Mouse (Mus musculus) left cerebral cortex, adult 2 months (tissue): ENCODE measurements around the gene Abhd10. TPM values are rescaled to one million over a fixed set of nuclear protein-coding genes. Genes with fewer than 3 reads are reported as not detected.

ENCODE experiments used
- DNase-seq, 2 experiments: peaks; one replicate each; pipeline ENCODE4 v3.0.0; 2021 to 2022; ENCODE audit warnings: low spot score in 2 of 2, mixed read lengths in 1 of 2; ENCODE audit errors: extremely low spot score in 1 of 2
- H3K27ac ChIP-seq: fragments of 200-600 bp; 2 replicates; pipeline ENCODE4 v1.8.1; 2022
- H3K4me3 ChIP-seq: fragments of 200-600 bp; 2 replicates; pipeline ENCODE4 v1.8.1; 2022
- CTCF ChIP-seq: fragments of 200-600 bp; IDR thresholded peaks from 2 replicates; pipeline ENCODE4 v1.8.1; 2022; ENCODE audit warnings: antibody characterized with exemption, mild to moderate bottlenecking, moderate library complexity
- intact Hi-C: fragments of 180-260 bp; cut with DNase I; formaldehyde crosslinking; loops from one replicate; pipeline ENCODE4 v1.15.1; 2025
- long read RNA-seq, 2 experiments: library from polyadenylated mRNA; stranded (forward); transcript quantifications; one replicate each; pipeline ENCODE4 v2.0.0; 2021; ENCODE audit warnings: borderline mapping rate in 2 of 2
- total RNA-seq, 2 experiments: library from RNA; stranded (reverse); gene quantifications; 2 replicates each; pipeline ENCODE4 v1.2.3; 2021

Gene Abhd10
- 10 to 100 TPM; 21.6 to 23.7 TPM for total RNA-seq
- long read RNA-seq, experiment 1, transcript Abhd10-201 (5 exons, 2,848 nt), result major isoform, 9 of 20 reads
- long read RNA-seq, experiment 1, partial matches to known transcripts, result 0 of 20 reads
- long read RNA-seq, experiment 1, other reads (novel, unspliced or antisense), result 11 of 20 reads
- long read RNA-seq, experiment 2, transcript Abhd10-201 (5 exons, 2,848 nt), result major isoform, 6 of 25 reads
- long read RNA-seq, experiment 2, partial matches to known transcripts, result 7 of 25 reads
- long read RNA-seq, experiment 2, other reads (novel, unspliced or antisense), result 11 of 25 reads

DNA sequence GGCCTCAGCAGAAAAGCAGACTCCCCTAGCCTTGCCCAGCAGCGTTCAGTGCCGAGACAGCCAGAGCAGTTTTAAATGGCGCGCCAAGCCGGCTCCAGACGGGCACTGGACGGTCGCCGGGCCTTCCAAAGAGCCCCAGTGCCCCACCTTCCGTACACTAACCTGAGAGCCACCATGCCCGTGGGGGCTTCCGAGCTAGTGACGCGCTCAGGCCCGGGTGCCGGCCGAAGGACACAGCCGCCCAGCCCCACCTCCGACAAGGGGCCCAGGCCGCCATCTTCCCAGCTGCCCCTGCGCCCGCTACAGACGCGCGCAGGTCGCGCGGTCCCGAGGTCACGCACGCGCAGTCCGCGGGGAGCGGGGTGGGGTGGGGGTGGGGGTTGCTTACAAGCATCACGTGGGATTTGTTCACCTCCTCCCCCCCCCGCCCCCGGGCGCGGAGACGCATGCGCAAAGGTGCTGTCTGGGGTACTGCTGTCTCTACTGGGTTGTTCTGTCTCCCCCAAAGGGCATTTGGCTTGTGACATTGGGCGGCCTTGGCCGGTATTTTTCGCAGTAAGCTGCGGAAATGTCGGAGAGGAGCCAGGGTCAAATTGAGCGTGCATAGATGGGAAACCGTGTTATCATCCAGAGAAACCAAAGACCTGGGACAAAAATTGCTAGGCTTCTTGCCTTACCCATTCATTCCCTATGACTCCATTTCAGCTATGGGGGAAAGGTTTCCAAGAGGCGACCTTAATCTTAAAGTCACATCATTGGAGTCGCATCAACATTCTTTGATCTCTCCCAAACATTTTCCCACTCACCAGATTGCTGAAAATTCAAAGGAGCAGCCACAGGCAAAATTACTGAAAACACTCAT, at the start of gene Abhd10:
Abhd10 (minus strand) TSS at position 341 of the 862 bp plus-strand sequence.
- peak within 1 kb of the TSS; percentile 96 for H3K27ac ChIP-seq
- peak within 1 kb of the TSS; percentile 88 for H3K4me3 ChIP-seq
- intact Hi-C loops, result no loop called here
- no peak for TF ChIP-seq CTCF
- peak; percentile 95 to 96 for DNase-seq

- Histone ChIP-seq H3K27ac (no peak overlapping the region), H3K4me3 (no peak overlapping the region)
- DNase-seq, result no peak
- intact Hi-C loops, result no loop called here
- TF ChIP-seq CTCF, result no peak
Observed at GRCm38 (mm10) chr16:45791286-45791685, 48.5 kb upstream of the Abhd10 start.

DNA sequence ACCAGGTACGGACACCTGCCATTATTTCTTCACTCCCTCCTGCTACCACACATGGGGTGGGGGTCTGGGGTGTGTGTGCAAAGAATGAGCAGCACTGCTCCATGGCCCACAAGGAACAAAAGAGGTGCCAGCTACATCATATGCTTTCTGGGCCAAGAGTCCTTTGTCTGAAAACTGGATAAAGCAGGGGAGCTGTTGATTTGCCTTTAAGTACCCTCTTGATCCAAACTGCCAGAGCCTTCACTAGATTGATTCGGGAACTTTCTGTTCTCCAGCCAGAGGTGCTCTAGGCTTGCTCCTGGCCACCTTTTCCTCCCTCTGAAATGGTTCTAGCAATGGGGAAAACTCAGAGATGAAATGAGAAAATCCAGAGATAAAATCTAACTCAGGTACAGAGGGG, 46.6 kb upstream of the Abhd10 start:
- no peak for DNase-seq
- TF ChIP-seq CTCF, result no peak
- Histone ChIP-seq H3K4me3 (no peak overlapping the region), H3K27ac (no peak overlapping the region)
- intact Hi-C loops, result no loop called here

GRCm38 (mm10) chr16:45787650-45788049, 44.9 kb upstream of the Abhd10 start:
- no peak for TF ChIP-seq CTCF
- no peak overlapping the region for H3K27ac ChIP-seq
- H3K4me3 ChIP-seq, result no peak overlapping the region
- intact Hi-C loops, result no loop called here
- DNase-seq, result no peak

- Histone ChIP-seq H3K4me3 (no peak overlapping the region), H3K27ac (no peak overlapping the region)
- intact Hi-C loops, result no loop called here
- TF ChIP-seq CTCF, result peak; percentile 45
- no peak for DNase-seq
Observed at GRCm38 (mm10) chr16:45786639-45787038, 43.9 kb upstream of the Abhd10 start.

DNA sequence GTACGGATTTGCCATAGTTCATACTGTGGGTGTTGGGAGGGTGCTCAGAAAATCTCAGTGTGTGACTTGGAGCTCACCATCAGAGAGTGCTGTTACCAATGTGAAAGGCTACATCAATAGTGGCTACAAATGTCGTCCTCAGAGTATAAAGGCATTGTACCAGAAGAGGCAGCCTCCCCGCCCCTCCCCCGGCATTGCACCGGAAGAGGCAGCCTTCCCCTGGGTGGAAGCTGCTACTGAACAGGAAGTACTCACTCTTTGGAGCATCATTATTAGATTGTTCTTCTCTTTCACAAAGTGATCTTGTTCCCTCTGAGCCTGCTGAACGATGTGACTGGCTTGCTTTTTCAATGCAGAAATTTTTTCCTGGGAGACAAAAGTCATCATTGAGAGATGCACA, 37.2 kb upstream of the Abhd10 start:
- no peak for DNase-seq
- intact Hi-C loops, result no loop called here
- H3K27ac ChIP-seq, result no peak overlapping the region
- no peak overlapping the region for H3K4me3 ChIP-seq
- no peak for TF ChIP-seq CTCF

GRCm38 (mm10) chr16:45774813-45775212, 32.1 kb upstream of the Abhd10 start:
- no peak overlapping the region for H3K27ac ChIP-seq
- no peak for DNase-seq
- H3K4me3 ChIP-seq, result no peak overlapping the region
- no peak for TF ChIP-seq CTCF
- intact Hi-C loops, result no loop called here

GRCm38 (mm10) chr16:45770914-45771313, 28.2 kb upstream of the Abhd10 start:
- intact Hi-C loops, result no loop called here
- TF ChIP-seq CTCF, result no peak
- DNase-seq, result no peak

DNA sequence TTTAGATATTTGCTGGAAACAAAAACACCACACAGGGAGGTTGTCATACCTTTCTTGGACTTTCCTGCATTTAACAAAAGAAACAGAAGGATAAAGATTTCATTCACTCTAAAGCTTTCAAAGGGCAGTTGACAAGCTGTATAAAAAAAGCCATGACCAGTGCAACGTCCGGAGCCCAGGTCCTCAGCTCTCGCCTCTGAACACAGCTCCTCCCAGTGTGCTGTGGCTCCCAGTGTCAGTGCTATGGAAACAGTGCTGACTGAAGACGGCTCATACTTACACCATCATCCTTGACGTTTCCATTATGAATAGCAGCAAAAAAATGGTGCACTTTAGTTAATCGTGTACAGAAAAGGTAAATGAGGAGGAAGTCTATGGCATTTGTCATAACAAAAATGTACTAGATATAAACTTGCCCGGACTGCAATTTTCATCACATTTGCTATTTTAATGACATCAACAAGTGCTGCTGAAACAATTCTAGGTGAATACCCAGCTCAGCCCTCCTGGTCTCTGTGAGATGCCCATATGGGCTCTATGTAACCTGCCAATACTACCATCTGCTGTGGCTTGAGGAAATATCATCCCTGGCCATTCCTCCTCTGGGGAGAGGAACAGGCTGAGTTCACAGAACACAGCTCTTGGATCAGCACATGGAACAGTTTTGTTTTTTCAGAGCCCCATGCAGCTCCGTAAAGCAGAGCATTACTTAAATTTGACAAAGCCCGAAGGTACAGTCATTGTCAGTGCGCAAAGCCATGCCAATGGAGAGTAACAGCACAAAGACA, 25.3 kb upstream of the Abhd10 start:
- Histone ChIP-seq H3K27ac (no peak overlapping the region), H3K4me3 (no peak overlapping the region)
- intact Hi-C loops, result loop anchor here (2.0 kb wide), 1 partner anchor 43 kb away; no protein-coding TSS in a partner anchor
- no peak for TF ChIP-seq CTCF
- DNase-seq, result no peak

More at GRCm38 (mm10) chr16:45770914-45771313, 28.2 kb upstream of the Abhd10 start:
- Histone ChIP-seq H3K4me3 (no peak overlapping the region), H3K27ac (no peak overlapping the region)

GRCm38 (mm10) chr16:45767434-45767833, 24.7 kb upstream of the Abhd10 start:
- intact Hi-C loops, result loop anchor here (2.0 kb wide), 1 partner anchor 43 kb away; no protein-coding TSS in a partner anchor
- TF ChIP-seq CTCF, result no peak
- no peak for DNase-seq
- Histone ChIP-seq H3K27ac (no peak overlapping the region), H3K4me3 (no peak overlapping the region)

GRCm38 (mm10) chr16:45765801-45766494, 23.2 kb upstream of the Abhd10 start:
- no peak overlapping the region for H3K27ac ChIP-seq
- TF ChIP-seq CTCF, result no peak
- no peak overlapping the region for H3K4me3 ChIP-seq
- intact Hi-C loops, result loop anchor here (2.0 kb wide), 1 partner anchor 45 kb away; no protein-coding TSS in a partner anchor
- no peak for DNase-seq
